Mouse (Mus musculus): ENCODE data around the gene Olfr629. TPM values are rescaled to one million over a fixed set of nuclear protein-coding genes. Genes with fewer than 3 reads are reported as not detected.
"Not testable (repeated sequence)": the region's sequence is repeated elsewhere in the genome, so short reads cannot be mapped to it uniquely, and the experiment has no call there.

The Olfr629 gene
- total RNA-seq (2021): not detected
- long read RNA-seq, experiment 1: 0 reads
- long read RNA-seq, experiment 2: 0 reads

DNA sequence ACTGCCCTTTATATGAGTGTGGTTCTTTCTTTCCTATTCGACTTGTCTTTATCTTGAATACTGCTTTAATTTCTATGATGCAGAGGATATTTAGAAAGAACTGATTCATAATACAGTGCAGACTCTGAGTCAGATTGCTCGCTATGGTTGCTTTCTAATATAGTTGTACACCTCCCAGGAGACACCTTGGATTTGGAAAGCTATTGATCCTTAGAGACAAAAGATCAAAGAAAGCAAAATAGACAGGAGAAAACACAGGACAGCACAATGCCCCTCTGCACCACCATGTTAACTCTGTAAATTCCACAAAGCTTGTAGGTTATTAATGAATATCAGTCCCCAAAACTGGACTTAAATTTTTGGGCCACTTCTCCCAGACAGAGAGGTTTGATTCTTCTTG lies at the start of gene Olfr629:
TSS of gene Olfr629 (minus strand) at position 101 of the 400 bp plus-strand sequence.
- DNase-seq (ENCODE audit: low spot score in 2 of 2): no peak

DNA sequence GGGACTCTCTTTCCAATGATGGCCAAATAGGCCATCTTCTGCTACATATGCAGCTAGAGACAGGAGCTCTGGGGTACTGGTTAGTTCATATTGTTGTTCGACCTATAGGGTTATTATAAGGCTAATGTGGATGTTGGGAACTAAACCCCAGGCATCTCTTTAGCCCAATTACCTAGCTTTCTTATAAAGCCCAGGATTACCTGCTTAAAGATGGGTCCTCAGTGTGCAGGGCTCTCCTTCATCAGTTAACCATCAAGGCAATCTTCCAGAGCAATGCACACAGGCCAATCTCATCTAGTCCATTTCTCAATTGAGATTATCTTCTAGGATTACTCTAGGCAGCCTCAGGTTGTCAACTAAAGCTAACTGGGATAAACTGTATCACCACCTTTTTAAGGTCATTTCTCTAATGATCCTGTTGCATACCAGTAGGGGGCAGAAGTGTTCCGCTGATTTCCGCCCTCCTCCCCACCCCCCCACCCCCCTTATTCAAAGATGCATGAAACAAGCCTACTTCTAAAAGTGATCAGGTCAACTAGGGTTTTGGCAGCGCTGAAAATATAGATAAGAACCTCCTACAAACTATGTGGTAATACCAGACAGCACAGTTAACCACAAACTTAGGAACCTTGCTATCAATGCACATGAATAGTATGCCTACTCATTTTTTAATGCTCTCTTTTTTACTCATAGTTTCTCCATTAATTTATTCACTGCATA lies 48.1 kb upstream of the Olfr629 start:
- no peak for DNase-seq (ENCODE audit: low spot score in 2 of 2)

DNA sequence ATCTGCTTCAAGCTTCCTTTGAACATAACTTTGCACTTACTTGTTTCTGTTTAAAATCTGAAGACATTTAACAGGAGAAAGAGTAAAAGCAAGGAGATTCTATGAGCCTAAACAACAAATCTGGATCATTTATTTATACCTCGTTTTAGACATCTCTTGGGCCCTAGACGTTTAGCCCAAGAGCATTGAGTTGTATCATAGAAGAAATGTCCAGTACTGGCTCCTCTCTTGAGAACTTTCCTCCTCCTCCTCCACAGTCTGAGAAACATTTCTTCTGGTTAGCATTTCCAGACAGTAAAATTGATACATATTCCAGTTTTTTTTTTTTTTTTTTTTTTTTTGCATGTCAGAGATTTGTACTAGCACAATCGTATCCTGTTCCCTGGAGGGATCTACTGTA lies 47.0 kb upstream of the Olfr629 start, which contains the start of gene Olfr67:
TSS of gene Olfr67 (minus strand) at position 101 of the 400 bp plus-strand sequence.
- no peak for DNase-seq (ENCODE audit: low spot score in 2 of 2)

- DNase-seq (ENCODE audit: low spot score in 2 of 2): no peak
Measured at GRCm38 (mm10) chr7:103779598-103779997, 34.9 kb upstream of the Olfr629 start, which contains the start of gene Olfr68. Olfr68 (minus strand) TSS chr7:103779698.

DNA sequence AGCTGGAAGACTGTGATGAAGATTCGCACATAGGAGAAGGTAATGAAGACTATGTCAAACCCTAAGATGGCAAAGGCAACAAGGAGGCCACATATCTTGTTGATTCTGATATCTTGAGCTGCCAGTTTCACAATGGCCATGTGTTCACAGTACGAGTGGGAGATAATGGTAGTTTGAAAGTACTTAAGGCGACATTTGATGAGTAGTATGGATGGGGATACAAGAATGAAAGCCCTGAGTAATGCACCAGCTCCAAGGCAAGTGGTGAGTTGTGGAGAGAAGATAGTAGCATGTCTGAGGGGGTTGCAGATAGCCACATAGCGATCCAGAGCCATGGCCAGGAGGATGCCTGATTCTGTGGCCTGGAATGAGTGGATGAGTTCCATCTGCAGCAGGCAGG lies 32.9 kb upstream of the Olfr629 start:
- not testable (repeated sequence) for DNase-seq (ENCODE audit: low spot score in 2 of 2)

GRCm38 (mm10) chr7:103771494-103771893 lies 26.8 kb upstream of the Olfr629 start, which contains the start of gene Olfr69:
Olfr69 (minus strand) TSS chr7:103771594.
- no peak for DNase-seq (ENCODE audit: low spot score in 2 of 2)

DNA sequence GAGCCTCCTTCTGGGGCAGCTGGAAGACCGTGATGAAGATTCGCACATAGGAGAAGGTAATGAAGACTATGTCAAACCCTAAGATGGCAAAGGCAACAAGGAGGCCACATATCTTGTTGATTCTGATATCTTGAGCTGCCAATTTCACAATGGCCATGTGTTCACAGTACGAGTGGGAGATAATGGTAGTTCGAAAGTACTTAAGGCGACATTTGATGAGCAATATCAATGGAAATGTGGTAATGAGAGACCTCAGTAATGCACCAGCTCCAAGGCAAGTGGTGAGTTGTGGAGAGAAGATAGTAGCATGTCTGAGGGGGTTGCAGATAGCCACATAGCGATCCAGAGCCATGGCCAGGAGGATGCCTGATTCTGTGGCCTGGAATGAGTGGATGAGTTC lies 22.9 kb upstream of the Olfr629 start:
- not testable (repeated sequence) for DNase-seq (ENCODE audit: low spot score in 2 of 2)

DNA sequence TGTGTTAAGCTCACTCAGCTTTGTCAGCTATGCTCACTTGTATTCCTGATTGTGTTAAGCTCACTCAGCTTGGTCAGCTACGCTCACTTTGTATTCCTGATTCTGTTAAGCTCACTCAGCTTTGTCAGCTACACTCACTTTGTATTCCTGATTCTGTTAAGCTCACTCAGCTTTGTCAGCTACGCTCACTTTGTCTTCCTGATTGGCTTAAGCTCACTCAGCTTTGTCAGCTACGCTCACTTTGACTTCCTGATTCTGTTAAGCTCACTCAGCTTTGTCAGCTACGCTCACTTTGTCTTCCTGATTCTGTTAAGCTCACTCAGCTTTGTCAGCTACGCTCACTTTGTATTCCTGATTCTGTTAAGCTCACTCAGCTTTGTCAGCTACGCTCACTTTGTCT lies 17.5 kb upstream of the Olfr629 start:
- not testable (repeated sequence) for DNase-seq (ENCODE audit: low spot score in 2 of 2)

- no peak for DNase-seq (ENCODE audit: low spot score in 2 of 2)
Measured at GRCm38 (mm10) chr7:103757233-103757632, 12.5 kb upstream of the Olfr629 start, which contains the start of gene Olfr630. Olfr630 (minus strand) TSS chr7:103757333.

GRCm38 (mm10) chr7:103730074-103730473 lies 14.7 kb downstream of the Olfr629 start, which contains the start of gene Olfr628:
Olfr628 (plus strand) TSS chr7:103730374.
- DNase-seq (ENCODE audit: low spot score in 2 of 2): no peak

DNA sequence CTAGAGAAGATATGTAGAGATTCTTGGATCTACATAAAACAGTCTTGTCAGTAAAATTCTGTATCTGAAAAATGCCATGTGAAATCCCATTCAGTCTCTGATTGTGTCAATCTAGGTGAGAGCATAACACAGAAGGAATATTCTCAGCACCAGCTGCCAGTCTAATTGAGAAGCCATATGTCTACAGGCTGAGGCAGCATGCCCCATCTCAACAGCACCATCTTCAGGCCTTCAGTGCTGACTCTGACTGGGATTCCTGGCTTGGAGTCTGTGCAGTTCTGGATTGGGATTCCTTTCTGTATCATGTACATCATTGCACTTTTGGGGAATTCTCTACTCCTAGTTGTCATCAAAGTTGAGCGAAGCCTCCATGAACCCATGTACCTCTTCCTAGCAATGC lies 28.3 kb downstream of the Olfr629 start:
- DNase-seq (ENCODE audit: low spot score in 2 of 2): not testable (repeated sequence)

- DNase-seq (ENCODE audit: low spot score in 2 of 2): no peak
Measured at GRCm38 (mm10) chr7:103714371-103714770, 30.4 kb downstream of the Olfr629 start, which contains the start of gene Olfr243. Olfr243 (plus strand) TSS chr7:103714671.

GRCm38 (mm10) chr7:103712024-103712423 lies 32.7 kb downstream of the Olfr629 start:
- no peak for DNase-seq (ENCODE audit: low spot score in 2 of 2)

DNA sequence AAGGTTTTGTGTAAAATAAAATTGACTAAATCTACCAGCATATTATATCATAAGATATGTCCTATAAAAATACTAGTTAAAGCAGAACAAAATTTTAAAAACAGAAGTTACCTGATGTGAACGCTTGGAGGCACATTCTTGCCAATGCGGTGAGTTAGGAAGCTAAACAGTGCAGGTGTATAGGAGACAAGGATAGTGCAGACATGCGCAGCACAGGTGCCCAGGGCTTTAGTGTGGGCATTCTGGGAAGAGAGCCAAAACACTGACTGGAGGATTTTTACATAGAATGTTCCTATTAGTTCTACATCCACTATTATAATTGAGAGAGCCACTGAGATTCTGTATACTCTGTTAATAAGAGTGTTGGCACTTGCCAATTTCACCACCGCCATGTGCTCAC lies 45.3 kb downstream of the Olfr629 start:
- DNase-seq (ENCODE audit: low spot score in 2 of 2): no peak

Other genes starting within 250 kb of the Olfr629 start
- not detected for gene Olfr609, start 246.9 kb downstream of the Olfr629 start, total RNA-seq (2021)
- gene Olfr610, start 232.8 kb downstream of the Olfr629 start, total RNA-seq (2021): not detected
- not detected for gene Olfr611, start 224.1 kb downstream of the Olfr629 start, total RNA-seq (2021)
- not detected for gene Olfr612, start 202.2 kb downstream of the Olfr629 start, total RNA-seq (2021)
- not detected for gene Olfr613, start 196.9 kb downstream of the Olfr629 start, total RNA-seq (2021)
- not detected for gene Olfr615, start 188.9 kb downstream of the Olfr629 start, total RNA-seq (2021)
- gene Olfr616, start 175.8 kb downstream of the Olfr629 start, total RNA-seq (2021): not detected
- not detected for gene Olfr617, start 171.9 kb downstream of the Olfr629 start, total RNA-seq (2021)
- gene Olfr618, start 154.8 kb downstream of the Olfr629 start, total RNA-seq (2021): not detected
- gene Olfr619, start 144.4 kb downstream of the Olfr629 start, total RNA-seq (2021): not detected
- gene Olfr620, start 132.4 kb downstream of the Olfr629 start, total RNA-seq (2021): not detected
- not detected for gene Olfr622, start 102.2 kb downstream of the Olfr629 start, total RNA-seq (2021)
- gene Olfr623, start 81.2 kb downstream of the Olfr629 start, total RNA-seq (2021): not detected
- not detected for gene Olfr624, start 73.8 kb downstream of the Olfr629 start, total RNA-seq (2021)
- gene Olfr625-ps1, start 62.2 kb downstream of the Olfr629 start, total RNA-seq (2021): not detected
- not detected for gene Olfr243, start 30.3 kb downstream of the Olfr629 start, total RNA-seq (2021)
- gene Olfr628, start 14.6 kb downstream of the Olfr629 start, total RNA-seq (2021): not detected
- gene Olfr630, start 12.4 kb upstream of the Olfr629 start, total RNA-seq (2021): not detected
- not detected for gene Olfr69, start 26.7 kb upstream of the Olfr629 start, total RNA-seq (2021)
- gene Olfr68, start 34.8 kb upstream of the Olfr629 start, total RNA-seq (2021): not detected
- not detected for gene Olfr67, start 46.9 kb upstream of the Olfr629 start, total RNA-seq (2021)
- gene Hbb-bt, start 69.1 kb upstream of the Olfr629 start, total RNA-seq (2021): 100 to 1,000 TPM; 185 to 588 TPM
- gene Hbb-bs, start 83.2 kb upstream of the Olfr629 start, total RNA-seq (2021): 1,000 to 10,000 TPM; 1,754 to 4,577 TPM
- gene Hbb-bh2, start 95.6 kb upstream of the Olfr629 start, total RNA-seq (2021): not detected
- not detected for gene Hbb-bh1, start 98.2 kb upstream of the Olfr629 start, total RNA-seq (2021)
- not detected for gene Hbb-y, start 108.3 kb upstream of the Olfr629 start, total RNA-seq (2021)
- not detected for gene Olfr66, start 141.3 kb upstream of the Olfr629 start, total RNA-seq (2021)
- not detected for gene Olfr64, start 149.5 kb upstream of the Olfr629 start, total RNA-seq (2021)
- not detected for gene Olfr65, start 158.5 kb upstream of the Olfr629 start, total RNA-seq (2021)
- gene Olfr631, start 183.9 kb upstream of the Olfr629 start, total RNA-seq (2021): not detected
- gene Olfr632, start 189.4 kb upstream of the Olfr629 start, total RNA-seq (2021): not detected
- gene Olfr633, start 199.5 kb upstream of the Olfr629 start, total RNA-seq (2021): not detected
- under 1 TPM in 1 of 2 experiments, not detected in 1; 0.03 TPM for gene Olfr635, start 226.2 kb upstream of the Olfr629 start, total RNA-seq (2021)